Mouse (Mus musculus): Measurements from ENCODE around the gene Plcd4. TPM values are rescaled to one million over a fixed set of nuclear protein-coding genes. Genes with fewer than 3 reads are reported as not detected.

Plcd4 gene
- polyA plus RNA-seq, 1 experiment: not detected

- Histone ChIP-seq H3K4me1 (peaks cover 44% of the 10 kb centered on the region), H3K36me3 (replicated peaks; ENCODE audit: low read length) (peaks cover 56% of the 10 kb centered on the region), H3K27me3 (replicated peaks) (no peaks in the 10 kb centered on the region)
These were observed 45.2 kb downstream of the Plcd4 start, which contains the start of the genes Zfp142 and Bcs1l for GRCm38 (mm10) chr1:74587773-74588445. Zfp142 (minus strand) TSS chr1:74588246. Bcs1l (plus strand) TSS chr1:74588289.

GRCm38 (mm10) chr1:74594434-74594833, 51.7 kb downstream of the Plcd4 start:
- H3K4me1 ChIP-seq: peaks cover 28% of the 10 kb centered on the region
- H3K27me3 ChIP-seq (replicated peaks): no peaks in the 10 kb centered on the region
- peak overlapping the region; percentile 78 for H3K4me3 ChIP-seq (replicated peaks)
- no peak for TF ChIP-seq GATA1 (IDR thresholded peaks at IDR 0.05; ENCODE audit: borderline replicate concordance, low read length)
- TF ChIP-seq FLI1 (IDR thresholded peaks at IDR 0.05; ENCODE audit: low read length): no peak
- H3K36me3 ChIP-seq (replicated peaks; ENCODE audit: low read length): peaks cover 84% of the 10 kb centered on the region
- no peaks in the 10 kb centered on the region for H3K9me3 ChIP-seq

More at GRCm38 (mm10) chr1:74587773-74588445, 45.2 kb downstream of the Plcd4 start, which contains the start of the genes Zfp142 and Bcs1l:
- no peaks in the 10 kb centered on the region for H3K9me3 ChIP-seq
- TF ChIP-seq FLI1 (IDR thresholded peaks at IDR 0.05; ENCODE audit: low read length): peak; percentile 64; the same call in 1 of the 2 replicates
- TF ChIP-seq GATA1 (IDR thresholded peaks at IDR 0.05; ENCODE audit: borderline replicate concordance, low read length): no peak
- peak within 1 kb of the TSS; percentile 98 for H3K4me3 ChIP-seq (replicated peaks)

GRCm38 (mm10) chr1:74600501-74601266, 58.0 kb downstream of the Plcd4 start:
- H3K4me3 ChIP-seq (replicated peaks): peak overlapping the region; percentile 100
- H3K4me1 ChIP-seq: peaks cover 20% of the 10 kb centered on the region
- TF ChIP-seq GATA1 (IDR thresholded peaks at IDR 0.05; ENCODE audit: borderline replicate concordance, low read length): no peak
- no peak for TF ChIP-seq FLI1 (IDR thresholded peaks at IDR 0.05; ENCODE audit: low read length)
- H3K36me3 ChIP-seq (replicated peaks; ENCODE audit: low read length): peaks cover 29% of the 10 kb centered on the region
- H3K9me3 ChIP-seq: no peaks in the 10 kb centered on the region
- H3K27me3 ChIP-seq (replicated peaks): no peaks in the 10 kb centered on the region

GRCm38 (mm10) chr1:74601267-74601962, 58.7 kb downstream of the Plcd4 start, which contains the start of the genes Rnf25 and Stk36:
Rnf25 (minus strand) TSS chr1:74601397.
Stk36 (plus strand) TSS chr1:74601445.
- Histone ChIP-seq H3K36me3 (replicated peaks; ENCODE audit: low read length) (peaks cover 24% of the 10 kb centered on the region), H3K9me3 (no peaks in the 10 kb centered on the region), H3K27me3 (replicated peaks) (no peaks in the 10 kb centered on the region), H3K4me1 (peaks cover 19% of the 10 kb centered on the region), H3K4me3 (replicated peaks) (peak within 1 kb of the TSS; percentile 100)
- TF ChIP-seq GATA1 (IDR thresholded peaks at IDR 0.05; ENCODE audit: borderline replicate concordance, low read length) (no peak), FLI1 (IDR thresholded peaks at IDR 0.05; ENCODE audit: low read length) (no peak)

Other genes with a start within 250 kb of the Plcd4 start
- gene Tmbim1, start 237.3 kb upstream of the Plcd4 start, polyA plus RNA-seq (2012; ENCODE audit: insufficient read depth, low replicate concordance): 128 and 140 TPM in 2 replicates
- gene Catip, start 180.8 kb upstream of the Plcd4 start, polyA plus RNA-seq (2012; ENCODE audit: insufficient read depth, low replicate concordance): 0.59 TPM in 1 of 2 replicates, not detected in the other
- 6.3 and 57.9 TPM in 2 replicates for gene Slc11a1, start 167.7 kb upstream of the Plcd4 start, polyA plus RNA-seq (2012; ENCODE audit: insufficient read depth, low replicate concordance)
- gene Ctdsp1, start 151.4 kb upstream of the Plcd4 start, polyA plus RNA-seq (2012; ENCODE audit: insufficient read depth, low replicate concordance): 33.8 and 117 TPM in 2 replicates
- not detected in 2 replicates for gene Vil1, start 133.5 kb upstream of the Plcd4 start, polyA plus RNA-seq (2012; ENCODE audit: insufficient read depth, low replicate concordance)
- gene Cnot9, start 36.8 kb upstream of the Plcd4 start, polyA plus RNA-seq (2012; ENCODE audit: insufficient read depth, low replicate concordance): 7.3 and 10.2 TPM in 2 replicates
- 0.17 TPM in 1 of 2 replicates, not detected in the other for gene Usp37, start 1.4 kb downstream of the Plcd4 start, polyA plus RNA-seq (2012; ENCODE audit: insufficient read depth, low replicate concordance)
- 2.0 and 2.2 TPM in 2 replicates for gene Zfp142, start 45.4 kb downstream of the Plcd4 start, polyA plus RNA-seq (2012; ENCODE audit: insufficient read depth, low replicate concordance)
- gene Bcs1l, start 45.4 kb downstream of the Plcd4 start, polyA plus RNA-seq (2012; ENCODE audit: insufficient read depth, low replicate concordance): 1.5 and 2.7 TPM in 2 replicates
- gene Rnf25, start 58.5 kb downstream of the Plcd4 start, polyA plus RNA-seq (2012; ENCODE audit: insufficient read depth, low replicate concordance): 14.9 and 27.3 TPM in 2 replicates
- 0.12 TPM in 1 of 2 replicates, not detected in the other for gene Stk36, start 58.6 kb downstream of the Plcd4 start, polyA plus RNA-seq (2012; ENCODE audit: insufficient read depth, low replicate concordance)
- gene Ttll4, start 118.9 kb downstream of the Plcd4 start, polyA plus RNA-seq (2012; ENCODE audit: insufficient read depth, low replicate concordance): 1.2 and 5.3 TPM in 2 replicates
- gene Cyp27a1, start 170.7 kb downstream of the Plcd4 start, polyA plus RNA-seq (2012; ENCODE audit: insufficient read depth, low replicate concordance): 1.7 TPM in 1 of 2 replicates, not detected in the other
- not detected in 2 replicates for gene Prkag3, start 206.3 kb downstream of the Plcd4 start, polyA plus RNA-seq (2012; ENCODE audit: insufficient read depth, low replicate concordance)
- 0.60 TPM in 1 of 2 replicates, not detected in the other for gene Wnt6, start 229.0 kb downstream of the Plcd4 start, polyA plus RNA-seq (2012; ENCODE audit: insufficient read depth, low replicate concordance)
- gene Wnt10a, start 248.6 kb downstream of the Plcd4 start, polyA plus RNA-seq (2012; ENCODE audit: insufficient read depth, low replicate concordance): not detected in 2 replicates

Data from megakaryocyte, embryonic 14.5 days (primary cell).